Mouse (Mus musculus) liver, embryonic 16.5 days (tissue): ENCODE results near the gene Fcna. TPM values are rescaled to one million over a fixed set of nuclear protein-coding genes. Genes with fewer than 3 reads are reported as not detected.

Experiments used
- ATAC-seq: fragments of 200-750 bp; cut with Nextera tagmentation; 2 replicates; pipeline ENCODE4 v1.8.0; 2017; ENCODE audit warnings: low read depth, mild to moderate bottlenecking, moderate number of reproducible peaks, moderate library complexity
- H3K27ac ChIP-seq: fragments of 300-500 bp; sonication (generic); 2 replicates; pipeline ENCODE4 v1.5.1; 2014; ENCODE audit warnings: mild to moderate bottlenecking, low read length
- H3K27me3 ChIP-seq: fragments of 300-500 bp; sonication (generic); 2 replicates; pipeline ENCODE4 v1.6.1; 2014; ENCODE audit warnings: low read depth, low read length, mixed read lengths; ENCODE audit not compliant: control insufficient read depth, insufficient read depth
- H3K36me3 ChIP-seq: fragments of 300-500 bp; sonication (generic); 2 replicates; pipeline ENCODE4 v1.6.1; 2014; ENCODE audit warnings: mild to moderate bottlenecking; ENCODE audit not compliant: control insufficient read depth, insufficient read depth
- H3K4me1 ChIP-seq: fragments of 300-500 bp; sonication (generic); 2 replicates; pipeline ENCODE4 v1.6.1; 2014; ENCODE audit warnings: low read depth, low read length, mixed read lengths; ENCODE audit not compliant: control insufficient read depth
- H3K4me2 ChIP-seq: fragments of 300-500 bp; sonication (generic); 2 replicates; pipeline ENCODE4 v1.6.1; 2014; ENCODE audit warnings: low read depth, low read length, mixed read lengths
- H3K4me3 ChIP-seq: fragments of 300-500 bp; sonication (generic); 2 replicates; pipeline ENCODE4 v1.5.1; 2014; ENCODE audit warnings: low read depth, mild to moderate bottlenecking, low read length
- H3K9ac ChIP-seq: fragments of 300-500 bp; sonication (generic); 2 replicates; pipeline ENCODE4 v1.6.1; 2014; ENCODE audit warnings: low read depth, low read length
- H3K9me3 ChIP-seq: fragments of 300-500 bp; sonication (generic); replicated peaks from 2 replicates; pipeline ENCODE4 v1.6.1; 2016; ENCODE audit warnings: low read length; ENCODE audit not compliant: control insufficient read depth
- WGBS: fragments of 180-500 bp; shearing (Covaris S2); extraction: QIAGEN DNeasy Blood & Tissue Kit; methylation state at CpG from one replicate; pipeline ENCODE4 v1.1.7; 2014; ENCODE audit not compliant: insufficient replicate concordance; 5-methylcytosine and 5-hydroxymethylcytosine counted together
- polyA plus RNA-seq: library from polyadenylated mRNA; unstranded; fragments of >200 nt; fragmentation: Nextera tagmentation; extraction: Ambion mirVana; gene quantifications from 2 replicates; pipeline ENCODE4 v1.2.1, GENCODE M21; 2015

Gene Fcna
- polyA plus RNA-seq, 1 experiment from 2014 or later, result 88.1 TPM

- no peak overlapping the region for H3K27ac ChIP-seq
- ATAC-seq, result no peak
- no peaks in the 10 kb centered on the region for H3K27me3 ChIP-seq
- H3K9ac ChIP-seq, result no peak overlapping the region
- H3K4me3 ChIP-seq, result no peak overlapping the region
- 71% methylated on average over 4 of the region's 4 CpGs for WGBS
- H3K36me3 ChIP-seq, result no peaks in the 10 kb centered on the region
- no peaks in the 10 kb centered on the region for H3K9me3 ChIP-seq
- H3K4me1 ChIP-seq, result no peaks in the 10 kb centered on the region
- H3K4me2 ChIP-seq, result no peak overlapping the region
These were observed 28.9 kb upstream of the Fcna start for GRCm38 (mm10) chr2:25656691-25657090.

- Histone ChIP-seq H3K27ac (no peak overlapping the region), H3K4me3 (no peak overlapping the region), H3K36me3 (no peaks in the 10 kb centered on the region), H3K9me3 (no peaks in the 10 kb centered on the region), H3K4me1 (no peaks in the 10 kb centered on the region), H3K4me2 (no peak overlapping the region), H3K9ac (no peak overlapping the region), H3K27me3 (no peaks in the 10 kb centered on the region)
- ATAC-seq, result no peak
- WGBS, result 45% methylated on average over 1 of the region's 1 CpGs
These were observed 26.7 kb upstream of the Fcna start for GRCm38 (mm10) chr2:25654502-25654901.

GRCm38 (mm10) chr2:25652902-25653301 is 25.1 kb upstream of the Fcna start, which contains the start of gene Lcn8:
Lcn8 (plus strand) TSS chr2:25653120.
- no peak for ATAC-seq
- no peak within 1 kb of the TSS for H3K4me2 ChIP-seq
- H3K4me1 ChIP-seq, result no peaks in the 10 kb centered on the region
- no peaks in the 10 kb centered on the region for H3K27me3 ChIP-seq
- 57% methylated on average over 2 of the region's 2 CpGs for WGBS
- no peaks in the 10 kb centered on the region for H3K9me3 ChIP-seq
- H3K27ac ChIP-seq, result no peak within 1 kb of the TSS
- no peak within 1 kb of the TSS for H3K9ac ChIP-seq
- no peak within 1 kb of the TSS for H3K4me3 ChIP-seq
- no peaks in the 10 kb centered on the region for H3K36me3 ChIP-seq

- no peak overlapping the region for H3K27ac ChIP-seq
- H3K9ac ChIP-seq, result no peak overlapping the region
- WGBS, result 12% methylated on average over 6 of the region's 6 CpGs
- H3K27me3 ChIP-seq, result no peaks in the 10 kb centered on the region
- H3K4me1 ChIP-seq, result no peaks in the 10 kb centered on the region
- no peak for ATAC-seq
- H3K4me3 ChIP-seq, result no peak overlapping the region
- H3K4me2 ChIP-seq, result no peak overlapping the region
- H3K36me3 ChIP-seq, result no peaks in the 10 kb centered on the region
- H3K9me3 ChIP-seq, result no peaks in the 10 kb centered on the region
These were observed 12.1 kb upstream of the Fcna start for GRCm38 (mm10) chr2:25639890-25640289.

GRCm38 (mm10) chr2:25634046-25634445 is 6.2 kb upstream of the Fcna start:
- Histone ChIP-seq H3K4me3 (no peak overlapping the region), H3K4me2 (no peak overlapping the region), H3K9me3 (no peaks in the 10 kb centered on the region), H3K9ac (no peak overlapping the region), H3K36me3 (no peaks in the 10 kb centered on the region), H3K27me3 (no peaks in the 10 kb centered on the region), H3K4me1 (no peaks in the 10 kb centered on the region), H3K27ac (no peak overlapping the region)
- WGBS, result 53% methylated on average over 1 of the region's 1 CpGs
- no peak for ATAC-seq

GRCm38 (mm10) chr2:25633616-25634015 is 5.8 kb upstream of the Fcna start:
- WGBS, result 55% methylated on average over 3 of the region's 3 CpGs
- ATAC-seq, result no peak
- Histone ChIP-seq H3K9me3 (no peaks in the 10 kb centered on the region), H3K36me3 (no peaks in the 10 kb centered on the region), H3K4me3 (no peak overlapping the region), H3K4me2 (no peak overlapping the region), H3K27me3 (no peaks in the 10 kb centered on the region), H3K27ac (no peak overlapping the region), H3K9ac (no peak overlapping the region), H3K4me1 (no peaks in the 10 kb centered on the region)

- H3K9me3 ChIP-seq, result no peaks in the 10 kb centered on the region
- WGBS, result 34% methylated on average over 4 of the region's 4 CpGs
- peak; percentile 53; the same call in 1 of the 2 replicates for ATAC-seq
These were observed 908 bp upstream of the Fcna start for GRCm38 (mm10) chr2:25628738-25629137.

GRCm38 (mm10) chr2:25625986-25626385 is 1.8 kb downstream of the Fcna start:
- Histone ChIP-seq H3K27ac (no peak overlapping the region), H3K4me1 (peaks cover 3% of the 10 kb centered on the region; the same call in 1 of the 2 replicates), H3K9ac (no peak overlapping the region), H3K27me3 (no peaks in the 10 kb centered on the region), H3K36me3 (no peaks in the 10 kb centered on the region), H3K4me2 (no peak overlapping the region), H3K4me3 (no peak overlapping the region), H3K9me3 (no peaks in the 10 kb centered on the region)
- WGBS, result 33% methylated on average over 5 of the region's 5 CpGs
- ATAC-seq, result no peak

More at GRCm38 (mm10) chr2:25628738-25629137, 908 bp upstream of the Fcna start:
- Histone ChIP-seq H3K4me3 (no peak overlapping the region), H3K36me3 (no peaks in the 10 kb centered on the region), H3K27me3 (no peaks in the 10 kb centered on the region), H3K4me1 (no peaks in the 10 kb centered on the region), H3K9ac (no peak overlapping the region), H3K4me2 (no peak overlapping the region), H3K27ac (no peak overlapping the region)

GRCm38 (mm10) chr2:25621229-25622200 is 6.3 kb downstream of the Fcna start, which contains the start of gene Tmem141:
Tmem141 (minus strand) TSS chr2:25622005.
- Histone ChIP-seq H3K9ac (peak within 1 kb of the TSS; percentile 45; the same call in 1 of the 2 replicates), H3K27ac (0 out of 2 replicates have a peak within 1 kb of the TSS, but pooled peaks have one; percentile 22), H3K27me3 (peaks cover 6% of the 10 kb centered on the region), H3K4me3 (peak within 1 kb of the TSS; percentile 57), H3K4me2 (peak within 1 kb of the TSS; percentile 71), H3K36me3 (no peaks in the 10 kb centered on the region), H3K9me3 (no peaks in the 10 kb centered on the region), H3K4me1 (peaks cover 3% of the 10 kb centered on the region; the same call in 1 of the 2 replicates)
- 7% methylated on average over 34 of the region's 34 CpGs for WGBS
- ATAC-seq, result peak; percentile 87
